Mouse (Mus musculus): ENCODE measurements around the gene Polr2f. TPM values are rescaled to one million over a fixed set of nuclear protein-coding genes. Genes with fewer than 3 reads are reported as not detected.

The Polr2f gene
- polyA plus RNA-seq, 1 experiment from 2014 or later = 398 TPM

DNA sequence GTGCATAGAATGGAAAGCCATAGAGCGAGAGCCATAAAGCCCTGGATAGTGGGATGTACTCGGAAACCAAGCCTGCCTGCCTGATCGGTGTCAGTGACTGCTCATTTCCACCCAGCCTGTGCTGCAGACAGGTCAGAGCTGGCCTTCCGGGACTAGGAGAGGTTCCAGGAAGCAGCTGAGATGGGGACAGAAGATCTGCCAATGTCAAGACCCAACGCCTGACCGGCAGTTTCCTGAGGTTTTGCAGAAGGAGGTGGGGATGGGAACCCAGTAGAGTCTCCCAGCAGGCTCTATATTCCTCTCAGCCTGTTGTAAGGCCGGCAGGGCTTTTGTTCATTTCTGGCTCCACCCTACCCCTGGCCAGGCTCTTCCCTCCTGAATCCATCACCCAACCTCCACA lies 41.9 kb upstream of the Polr2f start:
- H3K27ac ChIP-seq (ENCODE audit: low read depth) = peak overlapping the region; percentile 44; the same call in 1 of the 2 replicates
- H3K4me2 ChIP-seq (ENCODE audit: low read length) = no peak overlapping the region
- ATAC-seq (replicated peaks; ENCODE audit: low FRiP score, low TSS enrichment, low read depth) (no peak), DNase-seq (ENCODE audit: low spot score) (no peak)
- H3K4me3 ChIP-seq (ENCODE audit: low read depth, low read length) = no peak overlapping the region
- 52% methylated on average over 7 of the region's 7 CpGs for WGBS
- H3K36me3 ChIP-seq (ENCODE audit: control insufficient read depth, insufficient read depth, low read length) = peaks cover 24% of the 10 kb centered on the region
- no peak overlapping the region for H3K9ac ChIP-seq (ENCODE audit: low read length)
- peaks cover 21% of the 10 kb centered on the region for H3K4me1 ChIP-seq (replicated peaks; ENCODE audit: control insufficient read depth, insufficient read depth, low read length)
- H3K9me3 ChIP-seq (ENCODE audit: control insufficient read depth, low read length) = no peaks in the 10 kb centered on the region
- H3K27me3 ChIP-seq (replicated peaks; ENCODE audit: control insufficient read depth, insufficient read depth, low read length) = no peaks in the 10 kb centered on the region

DNA sequence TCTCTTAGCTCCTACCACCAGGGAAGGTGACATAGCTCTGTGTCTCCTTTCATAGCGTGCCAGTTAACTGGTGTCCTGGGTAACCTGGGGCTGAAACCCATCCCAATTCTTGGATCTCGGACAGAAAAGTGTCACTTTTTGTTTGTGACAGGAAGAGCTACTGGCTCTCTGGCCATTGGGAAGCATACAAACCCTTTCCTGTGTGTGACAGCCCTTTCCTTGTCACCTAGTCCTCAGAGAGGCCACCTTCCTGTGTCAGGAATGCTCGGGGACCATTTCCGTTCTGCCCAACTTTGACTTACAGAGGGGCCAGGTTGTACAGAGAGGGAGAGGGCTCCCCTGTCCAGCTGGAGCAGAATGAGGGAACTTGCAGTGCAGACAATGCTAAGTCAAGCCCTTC lies 41.4 kb upstream of the Polr2f start:
- 73% methylated on average over 4 of the region's 4 CpGs for WGBS
- H3K4me1 ChIP-seq (replicated peaks; ENCODE audit: control insufficient read depth, insufficient read depth, low read length) = peaks cover 19% of the 10 kb centered on the region
- ATAC-seq (replicated peaks; ENCODE audit: low FRiP score, low TSS enrichment, low read depth) (no peak), DNase-seq (ENCODE audit: low spot score) (no peak)
- no peak overlapping the region for H3K9ac ChIP-seq (ENCODE audit: low read length)
- H3K27ac ChIP-seq (ENCODE audit: low read depth) = peak overlapping the region; percentile 44; the same call in 1 of the 2 replicates
- no peaks in the 10 kb centered on the region for H3K27me3 ChIP-seq (replicated peaks; ENCODE audit: control insufficient read depth, insufficient read depth, low read length)
- H3K4me2 ChIP-seq (ENCODE audit: low read length) = no peak overlapping the region
- no peak overlapping the region for H3K4me3 ChIP-seq (ENCODE audit: low read depth, low read length)
- no peaks in the 10 kb centered on the region for H3K9me3 ChIP-seq (ENCODE audit: control insufficient read depth, low read length)
- peaks cover 18% of the 10 kb centered on the region for H3K36me3 ChIP-seq (ENCODE audit: control insufficient read depth, insufficient read depth, low read length)

DNA sequence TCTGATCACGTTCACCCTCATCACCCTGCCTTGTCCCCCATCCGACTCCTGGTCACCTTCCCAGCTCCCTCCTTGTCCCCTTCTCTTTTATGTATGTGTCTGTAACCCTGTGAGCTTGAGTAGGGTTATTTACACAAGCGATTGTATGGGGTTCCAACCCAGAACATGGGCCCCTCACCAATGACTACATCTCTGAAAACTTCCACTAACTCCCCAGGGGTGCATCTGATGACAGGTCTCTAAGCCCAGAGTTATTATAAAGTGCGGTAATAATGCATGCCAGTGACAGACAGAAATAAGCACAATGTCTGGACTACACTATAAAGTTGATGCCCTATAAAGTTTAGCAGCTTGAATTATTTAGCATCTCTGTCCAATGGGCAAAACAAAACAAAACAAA lies 40.4 kb upstream of the Polr2f start:
- Histone ChIP-seq H3K36me3 (ENCODE audit: control insufficient read depth, insufficient read depth, low read length) (peaks cover 11% of the 10 kb centered on the region), H3K9ac (ENCODE audit: low read length) (no peak overlapping the region), H3K27me3 (replicated peaks; ENCODE audit: control insufficient read depth, insufficient read depth, low read length) (no peaks in the 10 kb centered on the region), H3K27ac (ENCODE audit: low read depth) (no peak overlapping the region), H3K4me3 (ENCODE audit: low read depth, low read length) (no peak overlapping the region), H3K4me2 (ENCODE audit: low read length) (no peak overlapping the region), H3K9me3 (ENCODE audit: control insufficient read depth, low read length) (no peaks in the 10 kb centered on the region), H3K4me1 (replicated peaks; ENCODE audit: control insufficient read depth, insufficient read depth, low read length) (peaks cover 19% of the 10 kb centered on the region)
- ATAC-seq (replicated peaks; ENCODE audit: low FRiP score, low TSS enrichment, low read depth) = no peak
- 72% methylated on average over 4 of the region's 4 CpGs for WGBS
- DNase-seq (ENCODE audit: low spot score) = no peak

DNA sequence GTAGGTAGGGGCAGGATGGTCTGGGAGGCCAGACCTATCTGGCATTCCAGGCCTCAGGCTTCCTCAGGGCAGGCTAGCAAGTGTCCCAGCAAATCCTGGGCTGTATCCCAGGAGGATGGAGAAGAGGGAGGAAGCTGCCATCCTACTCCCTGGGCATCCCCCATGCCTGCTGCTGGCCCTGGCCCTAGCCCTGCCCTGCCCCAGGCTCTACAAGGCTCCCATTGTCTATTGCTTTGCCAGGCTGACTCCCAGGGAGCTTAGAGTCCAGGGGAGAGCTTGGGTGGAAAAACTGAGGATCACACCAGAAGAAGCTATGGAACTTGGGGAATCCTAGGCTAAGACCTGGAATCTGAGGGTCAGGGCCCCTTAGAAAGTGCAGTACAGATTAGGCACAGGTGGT lies 39.3 kb upstream of the Polr2f start:
- no peak for DNase-seq (ENCODE audit: low spot score)
- no peak overlapping the region for H3K27ac ChIP-seq (ENCODE audit: low read depth)
- H3K9ac ChIP-seq (ENCODE audit: low read length) = no peak overlapping the region
- no peaks in the 10 kb centered on the region for H3K9me3 ChIP-seq (ENCODE audit: control insufficient read depth, low read length)
- no peaks in the 10 kb centered on the region for H3K27me3 ChIP-seq (replicated peaks; ENCODE audit: control insufficient read depth, insufficient read depth, low read length)
- no peak for ATAC-seq (replicated peaks; ENCODE audit: low FRiP score, low TSS enrichment, low read depth)
- H3K36me3 ChIP-seq (ENCODE audit: control insufficient read depth, insufficient read depth, low read length) = 0 out of 2 replicates have a peak, but pooled peaks cover under 1% of the 10 kb centered on the region
- no peak overlapping the region for H3K4me3 ChIP-seq (ENCODE audit: low read depth, low read length)
- no peak overlapping the region for H3K4me2 ChIP-seq (ENCODE audit: low read length)
- H3K4me1 ChIP-seq (replicated peaks; ENCODE audit: control insufficient read depth, insufficient read depth, low read length) = peaks cover 18% of the 10 kb centered on the region

DNA sequence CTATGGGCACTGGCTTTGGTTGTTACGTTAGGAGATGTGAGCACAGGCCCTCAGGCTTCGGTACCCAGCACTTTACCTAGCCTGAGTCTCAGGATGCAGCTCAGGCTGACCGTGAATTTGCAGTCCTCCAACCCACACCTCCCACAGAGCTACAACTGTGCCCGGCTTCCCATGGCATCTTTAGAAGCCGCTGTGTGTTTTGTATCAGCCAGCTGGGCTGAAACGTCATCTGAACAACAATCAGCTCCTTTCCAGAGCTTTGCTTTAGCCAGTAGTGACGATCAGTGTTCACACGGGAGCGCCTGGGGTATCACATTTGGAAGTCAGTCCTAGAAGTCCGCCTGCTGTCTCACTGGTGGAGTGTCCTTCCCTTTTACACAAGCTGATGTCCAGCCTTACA lies 37.5 kb upstream of the Polr2f start:
- no peaks in the 10 kb centered on the region for H3K36me3 ChIP-seq (ENCODE audit: control insufficient read depth, insufficient read depth, low read length)
- H3K4me1 ChIP-seq (replicated peaks; ENCODE audit: control insufficient read depth, insufficient read depth, low read length) = peaks cover 7% of the 10 kb centered on the region
- no peak overlapping the region for H3K4me3 ChIP-seq (ENCODE audit: low read depth, low read length)
- no peak overlapping the region for H3K9ac ChIP-seq (ENCODE audit: low read length)
- H3K9me3 ChIP-seq (ENCODE audit: control insufficient read depth, low read length) = no peaks in the 10 kb centered on the region
- no peak overlapping the region for H3K4me2 ChIP-seq (ENCODE audit: low read length)
- WGBS = 75% methylated on average over 10 of the region's 10 CpGs
- no peak for DNase-seq (ENCODE audit: low spot score)
- no peak overlapping the region for H3K27ac ChIP-seq (ENCODE audit: low read depth)
- no peak for ATAC-seq (replicated peaks; ENCODE audit: low FRiP score, low TSS enrichment, low read depth)
- no peaks in the 10 kb centered on the region for H3K27me3 ChIP-seq (replicated peaks; ENCODE audit: control insufficient read depth, insufficient read depth, low read length)

DNA sequence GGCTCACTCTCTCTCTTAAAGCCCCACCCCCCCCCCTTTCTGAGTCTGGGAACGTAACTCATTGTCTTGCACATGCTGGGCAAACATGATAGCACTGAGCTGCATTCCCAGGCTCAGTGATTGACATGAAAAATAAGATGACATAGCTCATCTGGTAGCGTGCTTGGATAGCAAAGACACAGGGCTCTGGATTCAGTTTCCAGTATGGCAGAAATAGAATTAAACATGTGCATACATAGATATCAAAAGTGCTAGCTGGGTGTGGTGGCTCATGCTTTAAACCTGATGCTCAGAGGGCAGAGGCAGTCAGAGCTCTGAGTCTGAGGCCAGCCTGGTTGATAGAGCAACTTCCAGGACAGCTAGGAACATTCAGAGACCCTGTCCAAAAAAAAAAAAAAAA lies 35.0 kb upstream of the Polr2f start:
- 58% methylated on average over 2 of the region's 2 CpGs for WGBS
- no peak overlapping the region for H3K4me3 ChIP-seq (ENCODE audit: low read depth, low read length)
- H3K27me3 ChIP-seq (replicated peaks; ENCODE audit: control insufficient read depth, insufficient read depth, low read length) = no peaks in the 10 kb centered on the region
- ATAC-seq (replicated peaks; ENCODE audit: low FRiP score, low TSS enrichment, low read depth) (no peak), DNase-seq (ENCODE audit: low spot score) (no peak)
- no peak overlapping the region for H3K27ac ChIP-seq (ENCODE audit: low read depth)
- no peaks in the 10 kb centered on the region for H3K36me3 ChIP-seq (ENCODE audit: control insufficient read depth, insufficient read depth, low read length)
- H3K4me2 ChIP-seq (ENCODE audit: low read length) = no peak overlapping the region
- no peaks in the 10 kb centered on the region for H3K9me3 ChIP-seq (ENCODE audit: control insufficient read depth, low read length)
- H3K4me1 ChIP-seq (replicated peaks; ENCODE audit: control insufficient read depth, insufficient read depth, low read length) = peaks cover 7% of the 10 kb centered on the region
- H3K9ac ChIP-seq (ENCODE audit: low read length) = no peak overlapping the region

DNA sequence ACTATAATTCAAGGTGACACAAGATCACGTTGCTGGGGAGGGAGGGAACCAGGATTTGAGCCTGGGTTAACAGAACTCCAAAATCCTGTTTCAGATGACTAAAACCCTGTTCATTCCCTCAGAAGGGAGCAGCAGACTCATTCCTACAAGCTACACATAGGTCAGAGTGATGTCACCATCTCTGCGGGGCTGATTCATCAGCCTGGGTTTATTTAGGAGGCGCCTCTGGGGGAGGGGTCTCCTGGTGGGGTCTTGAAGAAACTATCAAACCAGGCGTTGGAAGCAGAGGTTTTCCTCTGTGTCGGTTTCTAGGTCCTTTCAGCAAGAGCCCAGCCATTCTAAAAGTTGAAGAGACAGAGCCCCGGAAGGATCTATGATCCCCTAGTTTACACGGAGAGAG lies 32.8 kb upstream of the Polr2f start:
- Histone ChIP-seq H3K27ac (ENCODE audit: low read depth) (peak overlapping the region; percentile 87), H3K4me1 (replicated peaks; ENCODE audit: control insufficient read depth, insufficient read depth, low read length) (peaks cover 21% of the 10 kb centered on the region), H3K4me2 (ENCODE audit: low read length) (peak overlapping the region; percentile 63), H3K9me3 (ENCODE audit: control insufficient read depth, low read length) (no peaks in the 10 kb centered on the region), H3K36me3 (ENCODE audit: control insufficient read depth, insufficient read depth, low read length) (no peaks in the 10 kb centered on the region), H3K9ac (ENCODE audit: low read length) (peak overlapping the region; percentile 85), H3K4me3 (ENCODE audit: low read depth, low read length) (peak overlapping the region; percentile 86; the same call in 1 of the 2 replicates), H3K27me3 (replicated peaks; ENCODE audit: control insufficient read depth, insufficient read depth, low read length) (no peaks in the 10 kb centered on the region)
- ATAC-seq (replicated peaks; ENCODE audit: low FRiP score, low TSS enrichment, low read depth) = no peak
- 17% methylated on average over 7 of the region's 7 CpGs for WGBS
- DNase-seq (ENCODE audit: low spot score) = peak; percentile 56

DNA sequence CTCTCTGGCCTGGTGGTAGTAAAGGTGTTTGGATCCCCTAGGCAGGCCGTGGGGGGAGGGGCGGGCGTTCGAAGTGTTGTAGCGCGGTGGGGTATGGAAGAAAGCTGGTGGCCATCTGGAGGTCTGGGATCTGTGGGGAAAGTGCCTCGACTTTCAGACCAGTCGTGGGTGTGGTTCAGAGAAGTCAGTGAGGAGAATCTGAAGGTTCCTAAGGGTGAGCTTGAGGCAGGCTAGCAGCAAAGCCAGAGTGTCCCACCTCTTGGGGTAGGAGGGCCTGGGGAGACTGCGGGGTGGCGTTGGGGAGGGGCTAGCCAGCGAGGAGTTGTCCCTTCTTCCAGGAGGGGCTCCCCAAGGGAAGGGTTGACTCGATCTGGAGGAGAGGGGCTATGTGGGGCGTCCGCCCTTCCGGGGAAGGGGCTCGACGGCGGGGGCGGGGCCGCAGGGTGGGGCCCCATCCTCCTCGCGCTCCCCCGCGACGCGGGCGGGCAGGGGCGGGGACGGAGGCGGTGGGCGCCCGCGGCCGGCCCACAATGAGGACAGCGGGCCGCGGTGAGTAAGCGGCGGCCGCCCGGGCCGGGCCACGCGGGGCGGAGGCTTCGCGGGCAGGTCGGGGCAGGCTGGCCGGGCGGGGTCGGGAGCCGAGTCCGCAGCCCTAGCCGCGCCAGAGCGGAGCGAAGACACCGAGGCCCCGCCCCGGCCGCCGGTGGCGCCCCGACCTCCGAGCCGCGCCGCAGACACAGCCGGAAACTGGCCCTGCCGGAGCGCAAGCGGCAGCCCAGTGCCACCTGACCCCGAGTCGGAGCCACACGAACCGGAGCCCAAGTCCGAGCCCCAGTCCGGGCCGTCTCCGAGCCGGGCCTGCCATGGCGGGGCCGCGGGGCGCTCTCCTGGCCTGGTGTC lies 32.1 kb upstream of the Polr2f start, which contains the start of gene Micall1:
Gene Micall1, plus strand, starts transcription at position 478 of the 900 bp plus-strand sequence.
- H3K36me3 ChIP-seq (ENCODE audit: control insufficient read depth, insufficient read depth, low read length) = no peaks in the 10 kb centered on the region
- peak; percentile 79 for DNase-seq (ENCODE audit: low spot score)
- peak within 1 kb of the TSS; percentile 87 for H3K27ac ChIP-seq (ENCODE audit: low read depth)
- H3K4me3 ChIP-seq (ENCODE audit: low read depth, low read length) = peak within 1 kb of the TSS; percentile 86
- H3K4me1 ChIP-seq (replicated peaks; ENCODE audit: control insufficient read depth, insufficient read depth, low read length) = peaks cover 21% of the 10 kb centered on the region
- whole genome bisulfite sequencing = under 1% methylated on average over 70 of the region's 85 CpGs
- no peaks in the 10 kb centered on the region for H3K9me3 ChIP-seq (ENCODE audit: control insufficient read depth, low read length)
- ATAC-seq (replicated peaks; ENCODE audit: low FRiP score, low TSS enrichment, low read depth) = peak; percentile 82
- H3K9ac ChIP-seq (ENCODE audit: low read length) = peak within 1 kb of the TSS; percentile 85
- peak within 1 kb of the TSS; percentile 63 for H3K4me2 ChIP-seq (ENCODE audit: low read length)
- H3K27me3 ChIP-seq (replicated peaks; ENCODE audit: control insufficient read depth, insufficient read depth, low read length) = no peaks in the 10 kb centered on the region

All from intestine, embryonic 14.5 days (tissue).